Mouse (Mus musculus): Measurements from ENCODE around the gene Vdac1.
"Not testable (repeated sequence)": the region's sequence is repeated elsewhere in the genome, so short reads cannot be mapped to it uniquely, and the experiment has no call there.

The Vdac1 gene

GRCm38 (mm10) chr11:52344991-52345777 is 15.5 kb upstream of the Vdac1 start:
- DNase-seq (ENCODE audit: low spot score in 2 of 2): no peak

- peak; percentile 75 for DNase-seq (ENCODE audit: low spot score in 2 of 2)
Observed at GRCm38 (mm10) chr11:52345939-52346634, 14.6 kb upstream of the Vdac1 start.

DNA sequence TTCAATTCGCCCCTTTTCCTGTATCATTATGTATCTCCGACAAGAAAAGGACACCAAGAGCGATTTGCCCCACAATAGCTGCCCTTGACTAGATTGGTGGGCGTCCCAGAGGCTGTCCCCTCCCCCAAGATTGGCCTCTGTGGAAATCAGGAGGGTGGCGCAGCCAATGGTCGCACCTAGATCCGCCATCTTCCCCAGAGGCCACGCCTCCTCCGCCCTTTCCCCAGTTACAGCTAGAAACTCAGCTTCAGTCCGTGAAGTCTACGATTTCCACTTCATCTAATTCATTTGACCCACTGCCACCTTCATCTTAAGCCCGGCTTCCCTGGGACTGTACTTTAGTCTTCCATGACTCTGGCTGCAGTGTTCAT is 14.0 kb upstream of the Vdac1 start:
- DNase-seq (ENCODE audit: low spot score in 2 of 2): peak in 1 of 2 experiments; percentile 28

GRCm38 (mm10) chr11:52348156-52348555 is 12.5 kb upstream of the Vdac1 start:
- no peak for DNase-seq (ENCODE audit: low spot score in 2 of 2)

DNA sequence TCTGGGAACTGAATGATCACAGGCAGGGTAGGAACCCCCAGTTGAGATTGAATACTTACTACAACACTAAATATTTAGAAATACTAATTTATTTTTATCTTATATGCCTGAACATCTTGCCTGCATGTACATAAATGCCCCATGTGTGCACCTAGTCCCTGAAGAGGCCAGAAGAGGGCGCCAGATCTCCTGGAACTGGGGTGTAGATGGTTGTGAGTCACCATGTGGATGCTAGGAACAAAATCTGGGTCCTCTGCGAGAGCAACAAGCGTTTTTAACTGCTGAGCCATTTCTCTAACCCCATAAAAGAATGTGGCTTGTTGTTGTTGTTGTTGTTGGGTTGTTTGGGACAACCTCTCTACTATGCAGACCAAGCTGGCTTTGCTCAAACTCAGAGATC is 11.9 kb upstream of the Vdac1 start:
- DNase-seq (ENCODE audit: low spot score in 2 of 2): no peak

DNA sequence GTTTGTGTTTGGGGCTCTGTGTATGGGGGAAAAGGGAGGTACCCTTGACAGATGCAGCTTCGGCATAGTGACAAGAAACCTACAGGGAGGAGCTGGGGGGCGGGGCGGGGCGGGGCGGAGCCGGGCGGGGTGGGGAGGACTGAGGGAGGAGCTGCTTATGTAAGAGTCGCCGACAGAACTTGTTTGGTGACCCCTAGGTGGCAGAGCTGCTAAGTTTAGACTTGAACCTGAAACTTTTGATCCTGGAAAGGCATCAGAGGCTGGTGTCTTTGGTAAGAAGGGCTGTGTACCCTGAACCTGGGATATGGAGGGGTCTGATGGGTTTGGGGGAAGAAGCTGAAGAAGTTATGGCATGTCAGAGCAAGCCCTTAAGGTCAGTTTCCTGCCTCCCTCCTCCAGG is 9.7 kb upstream of the Vdac1 start:
- peak; percentile 59 to 69 for DNase-seq (ENCODE audit: low spot score in 2 of 2)

DNA sequence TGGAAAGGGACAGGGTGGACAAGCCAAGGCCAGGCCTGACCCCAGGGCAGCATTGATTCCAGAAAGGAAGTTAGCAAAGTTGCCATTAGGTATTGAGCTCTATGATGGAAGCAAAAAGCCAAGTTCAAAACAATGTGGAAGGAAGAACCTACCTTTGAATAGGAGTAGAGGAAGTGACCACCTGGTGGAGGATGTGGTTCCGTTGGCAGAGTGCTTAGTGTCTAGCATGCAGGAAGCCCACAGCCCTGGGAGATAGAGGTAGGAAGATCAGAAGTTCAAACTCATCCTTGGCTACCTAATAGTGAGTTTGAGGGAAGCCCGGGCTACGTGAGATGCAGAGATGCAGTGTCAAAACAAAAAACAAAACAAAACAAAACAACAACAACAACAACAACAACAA is 8.4 kb upstream of the Vdac1 start:
- DNase-seq (ENCODE audit: low spot score in 2 of 2): no peak

DNA sequence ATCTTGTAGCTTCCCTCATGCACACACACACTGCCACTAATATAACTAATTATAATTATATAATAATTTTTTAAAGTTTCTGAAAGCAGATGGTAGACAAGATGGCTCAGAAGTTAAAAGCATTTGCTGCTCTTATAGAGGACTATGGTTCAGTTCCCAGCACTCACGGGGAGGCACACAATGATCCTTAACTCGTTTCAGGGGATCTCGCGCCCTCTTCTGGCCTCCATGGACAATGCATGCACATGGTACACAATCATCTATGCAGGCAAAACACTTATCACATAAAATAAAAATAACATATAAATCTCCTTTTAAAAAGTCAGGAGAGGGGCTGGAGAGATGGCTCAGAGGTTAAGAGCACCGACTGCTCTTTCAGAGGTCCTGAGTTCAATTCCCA is 6.0 kb upstream of the Vdac1 start:
- DNase-seq (ENCODE audit: low spot score in 2 of 2): no peak

GRCm38 (mm10) chr11:52355601-52356000 is 5.1 kb upstream of the Vdac1 start:
- DNase-seq (ENCODE audit: low spot score in 2 of 2): no peak

DNA sequence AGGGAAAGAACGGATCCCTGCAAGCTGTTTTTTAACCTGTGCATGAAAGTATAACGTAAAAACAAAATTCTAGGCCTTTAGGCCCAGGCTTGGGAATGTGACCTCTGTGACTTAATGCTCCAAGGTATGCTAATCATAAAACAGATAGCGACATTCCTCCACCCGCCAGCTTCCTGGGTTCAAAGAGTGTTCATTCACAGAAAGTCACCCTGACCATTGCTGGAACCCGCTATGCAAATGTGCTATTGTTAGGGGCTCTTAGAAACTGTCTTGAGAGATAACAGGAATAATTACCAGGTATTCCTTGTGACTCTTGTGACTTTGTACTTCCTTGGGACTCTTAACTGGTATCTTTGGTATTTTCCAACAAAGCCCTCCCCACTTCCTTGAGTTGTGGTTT is 3.6 kb upstream of the Vdac1 start:
- not testable (repeated sequence) for DNase-seq (ENCODE audit: low spot score in 2 of 2)

DNA sequence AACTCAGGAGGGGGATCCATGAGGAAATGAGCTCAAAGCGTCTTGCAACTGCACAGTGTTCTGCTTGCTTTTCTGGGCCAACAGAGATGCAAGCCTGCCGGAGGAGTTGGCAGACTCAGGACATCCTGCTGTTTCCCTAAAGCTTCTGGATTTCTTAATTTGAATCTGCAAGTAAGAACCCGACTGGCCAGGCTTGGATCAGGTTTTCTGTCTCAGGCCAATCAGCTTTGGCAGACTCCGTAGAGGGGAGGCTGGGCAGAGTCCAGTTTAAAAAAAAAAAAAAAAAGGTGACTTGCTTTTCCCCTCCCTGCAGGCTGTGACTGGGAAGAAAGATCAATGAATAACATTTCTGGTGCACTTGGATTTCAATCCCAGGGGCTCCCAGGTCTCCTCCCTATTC is 2.1 kb upstream of the Vdac1 start:
- DNase-seq (ENCODE audit: low spot score in 2 of 2): no peak

DNA sequence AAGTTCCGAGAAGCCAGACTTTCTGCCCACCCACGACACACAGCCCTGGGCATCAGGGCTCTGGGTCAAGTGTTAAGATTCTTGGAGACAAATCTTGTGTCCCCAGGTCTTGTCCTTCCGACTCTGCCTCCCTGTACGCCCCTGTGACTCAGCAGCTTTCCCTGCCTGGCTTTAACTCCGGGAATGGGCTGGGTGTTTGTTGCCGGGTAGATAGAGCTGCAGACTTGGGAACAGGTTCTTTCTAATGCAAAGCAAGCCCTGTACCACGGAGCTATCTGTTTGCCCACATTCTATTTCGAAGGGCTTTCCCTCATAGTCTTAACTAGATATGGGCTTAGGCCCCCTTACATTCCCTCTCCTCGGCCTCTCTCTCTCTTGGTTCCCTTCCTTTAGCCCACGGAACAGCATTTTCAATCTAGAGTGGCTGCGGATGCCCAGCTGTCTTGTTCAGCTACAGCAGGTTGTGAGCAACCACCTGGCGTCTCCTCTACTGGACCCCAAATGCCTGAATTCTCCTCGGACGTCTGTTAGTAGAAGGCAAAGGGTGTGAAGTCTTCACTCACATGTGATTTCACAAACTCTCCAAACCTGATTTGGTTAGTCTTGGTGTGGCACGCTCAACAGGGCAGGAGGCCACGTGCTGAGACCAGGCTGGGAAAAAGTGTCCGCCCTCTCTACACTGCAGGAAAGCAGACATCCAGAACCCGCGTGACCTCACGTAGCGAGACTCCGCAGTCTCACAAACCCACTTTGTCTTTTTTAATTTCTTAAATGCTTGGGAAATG is 782 bp upstream of the Vdac1 start:
- no peak for DNase-seq (ENCODE audit: low spot score in 2 of 2)

DNA sequence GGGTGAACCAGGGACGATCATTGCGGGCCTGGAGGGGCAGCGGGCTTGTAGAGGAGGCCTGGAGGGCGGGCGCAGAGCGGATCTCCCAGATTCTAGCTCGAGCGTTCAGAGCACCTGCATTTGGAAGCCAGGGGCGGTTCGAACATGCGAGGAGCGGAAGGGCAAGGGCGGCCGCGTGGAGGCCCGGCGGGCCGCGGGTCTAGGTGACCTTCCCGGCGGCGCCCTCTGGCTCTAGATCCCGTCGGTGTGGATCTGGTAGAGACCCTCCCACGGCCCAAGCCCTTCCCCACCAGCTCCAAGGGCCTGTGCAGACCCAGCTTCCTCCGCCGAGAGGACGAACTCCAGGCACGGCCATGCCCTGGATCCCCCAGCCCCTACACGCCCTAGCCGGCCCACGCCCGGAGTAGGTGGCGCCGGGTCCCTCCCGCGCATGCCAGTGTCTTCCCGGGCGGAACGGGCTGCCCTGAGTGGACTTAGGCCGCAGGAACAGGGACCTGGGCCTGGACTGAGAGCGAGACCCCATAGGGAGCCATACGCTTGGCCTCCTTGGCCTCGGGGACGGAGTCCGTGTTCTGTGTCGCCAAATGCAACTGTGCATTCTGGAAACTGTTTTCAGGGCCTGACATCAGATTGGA is 744 bp downstream of the Vdac1 start:
- peak in 1 of 2 experiments; percentile 34 for DNase-seq (ENCODE audit: low spot score in 2 of 2)

- no peak for DNase-seq (ENCODE audit: low spot score in 2 of 2)
Observed at GRCm38 (mm10) chr11:52364376-52364775, 3.7 kb downstream of the Vdac1 start.

DNA sequence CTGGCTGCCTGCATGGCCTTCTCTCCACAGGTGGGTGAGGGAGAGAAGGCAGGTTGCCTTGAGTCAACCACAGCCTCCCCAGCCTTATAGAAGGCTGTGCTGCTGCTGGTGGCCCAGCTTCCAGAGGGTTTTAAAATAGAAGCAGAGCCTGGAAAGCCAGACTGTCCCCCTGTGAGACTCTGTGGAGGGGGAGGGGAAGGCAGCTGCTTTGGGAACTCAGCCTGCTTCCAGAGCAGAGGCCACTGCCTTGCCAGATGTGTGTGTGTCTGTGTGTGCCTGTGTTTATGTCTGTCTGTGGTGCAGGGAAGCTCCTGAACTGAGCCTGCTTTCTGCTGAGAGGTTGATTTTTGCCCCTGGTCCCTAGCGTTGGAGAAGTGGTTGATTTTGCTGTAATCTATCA is 4.5 kb downstream of the Vdac1 start:
- no peak for DNase-seq (ENCODE audit: low spot score in 2 of 2)

- DNase-seq (ENCODE audit: low spot score in 2 of 2): no peak
Observed at GRCm38 (mm10) chr11:52366358-52366757, 5.7 kb downstream of the Vdac1 start.

- no peak for DNase-seq (ENCODE audit: low spot score in 2 of 2)
Observed at GRCm38 (mm10) chr11:52368176-52368985, 7.7 kb downstream of the Vdac1 start.

GRCm38 (mm10) chr11:52369252-52370134 is 8.8 kb downstream of the Vdac1 start:
- no peak for DNase-seq (ENCODE audit: low spot score in 2 of 2)

GRCm38 (mm10) chr11:52370135-52370452 is 9.4 kb downstream of the Vdac1 start:
- no peak for DNase-seq (ENCODE audit: low spot score in 2 of 2)

DNA sequence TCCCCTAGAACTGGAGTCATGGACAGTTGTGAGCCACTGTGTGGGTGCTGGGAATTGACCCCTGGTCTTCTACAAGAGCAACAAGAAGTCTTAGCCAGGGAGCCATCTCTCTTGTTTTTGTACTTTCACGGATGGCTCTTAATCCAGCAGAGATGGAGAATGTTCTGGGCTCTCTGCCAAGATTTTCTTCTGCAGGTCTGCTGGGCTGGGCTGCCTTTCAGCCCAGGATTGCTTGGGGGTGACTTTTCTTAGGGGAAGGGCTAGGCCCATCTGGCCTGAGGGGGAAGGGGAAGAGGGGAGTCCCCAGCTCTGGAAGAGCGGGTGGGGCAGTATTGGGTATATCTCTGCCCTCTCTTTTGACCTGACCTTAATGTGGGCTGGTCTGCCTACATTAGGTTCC is 9.9 kb downstream of the Vdac1 start:
- no peak for DNase-seq (ENCODE audit: low spot score in 2 of 2)

Measured in spleen, postnatal 36 days (tissue).